26 mouse cellular contexts compared by ENCODE assay signal in the genomic region with DNA sequence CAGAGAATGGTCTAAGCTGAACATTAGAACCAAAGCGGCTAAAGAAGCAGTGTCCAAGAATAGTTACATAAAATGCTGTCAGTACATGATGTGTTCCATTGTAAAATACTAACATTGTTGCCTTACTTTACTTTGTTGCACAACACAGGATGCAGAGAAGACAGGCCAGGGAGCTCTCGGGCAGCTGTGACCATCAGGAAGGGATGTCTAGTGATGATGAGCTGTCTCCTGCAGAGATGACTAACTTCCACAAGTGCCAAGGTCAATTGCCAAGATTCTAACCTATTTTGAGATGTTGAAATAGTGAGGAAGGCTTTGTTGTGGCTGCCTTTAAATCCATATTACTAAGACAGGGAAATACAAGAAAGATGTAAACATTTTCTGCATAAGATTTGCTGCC. TPM values are rescaled to one million over a fixed set of nuclear protein-coding genes. Genes with fewer than 3 reads are reported as not detected.
DNase-seq lines count a peak whose midpoint lies in the region.
"Had no signal": no experiment of that assay in that cellular context is flagged by ENCODE, and none has a peak within 500 bp of the region (broad histone marks: within the 10 kb centered on the region; RNA-seq: fewer than 3 reads in every experiment).

No protein-coding gene starts in this region.

- no peak overlapping the region for H3K4me3 ChIP-seq in forebrain, embryonic 10.5 days
- H3K4me3 ChIP-seq: erythroblast, embryonic 14.5 days; forebrain, embryonic 13.5 days; heart, embryonic 12.5 days; limb, embryonic 13.5 days; lung, embryonic 15.5 days; megakaryocyte, embryonic 14.5 days; midbrain, embryonic 12.5 days; neural tube, embryonic 13.5 days; stomach, embryonic 15.5 days had no signal

- H3K36me3 ChIP-seq in forebrain, embryonic 10.5 days (replicated peaks): peaks cover 100% of the 10 kb centered on the region

- H3K4me1 ChIP-seq in forebrain, embryonic 10.5 days: no peaks in the 10 kb centered on the region
- H3K4me1 ChIP-seq: forebrain, embryonic 13.5 days; heart, embryonic 12.5 days; limb, embryonic 13.5 days; lung, embryonic 15.5 days; midbrain, embryonic 12.5 days; neural tube, embryonic 13.5 days; stomach, embryonic 15.5 days had no signal

- DNase-seq in 3T3-L1 (ENCODE audit: low read depth, low spot score) (peak; percentile 62), 416B (ENCODE audit: low read depth) (peak; percentile 89)
- DNase-seq in adrenal gland, postnatal 10 days: peak; percentile 20
- DNase-seq in gonadal fat pad, adult 2 months (ENCODE audit: low read depth): peak; percentile 30
- no peak for DNase-seq in forebrain, embryonic 10.5 days (ENCODE audit: extremely low spot score, low spot score)
- no peak for DNase-seq in kidney, postnatal 36 days
- no peak for DNase-seq in cerebellum, adult 11-12 months
- DNase-seq: cerebellum, adult 2 months; cerebellum, postnatal 14 days; gastrocnemius, postnatal 14 days; heart, adult 18-20 months; heart, postnatal 4 days; kidney, adult 9 months; kidney, postnatal 14 days; lung, postnatal 36 days; thymus, postnatal 25 days had no signal

- no peak overlapping the region for H3K27ac ChIP-seq in forebrain, embryonic 10.5 days
- H3K27ac ChIP-seq: forebrain, embryonic 13.5 days; hindbrain, embryonic 14.5 days; limb, embryonic 13.5 days; lung, embryonic 15.5 days; midbrain, embryonic 12.5 days; neural tube, embryonic 13.5 days; stomach, embryonic 15.5 days had no signal

- H3K9me3 ChIP-seq in forebrain, embryonic 10.5 days: no peaks in the 10 kb centered on the region
- H3K9me3 ChIP-seq: forebrain, embryonic 13.5 days; heart, embryonic 12.5 days; limb, embryonic 13.5 days; lung, embryonic 15.5 days; megakaryocyte, embryonic 14.5 days; midbrain, embryonic 12.5 days; neural tube, embryonic 13.5 days; stomach, embryonic 15.5 days had no signal

- H3K27me3 ChIP-seq in forebrain, embryonic 10.5 days (ENCODE audit: poor library complexity, severe bottlenecking): no peaks in the 10 kb centered on the region
- H3K27me3 ChIP-seq: forebrain, embryonic 13.5 days; heart, embryonic 12.5 days; limb, embryonic 13.5 days; lung, embryonic 15.5 days; megakaryocyte, embryonic 14.5 days; midbrain, embryonic 12.5 days; neural tube, embryonic 13.5 days; stomach, embryonic 15.5 days had no signal

- WGBS in forebrain, embryonic 10.5 days: 93% methylated on average over 2 of the region's 2 CpGs

RNA-seq across cellular contexts. Expression of gene Gcfc2, which starts 19.8 kb away (rescaled TPM):
- 10 to 100 TPM in 1 of 2 experiments, 1 to 10 TPM in 1; 6.8 to 15.6 TPM for total RNA-seq in adrenal gland, postnatal 10 days (2021)
- 3.5 and 4.6 TPM in 2 replicates for polyA plus RNA-seq in gonadal fat pad, adult 2 months (2012; rRNA removed)
- polyA plus RNA-seq in forebrain, embryonic 10.5 days (2016; fragmentation: Nextera tagmentation; extraction: Ambion mirVana): 11.5 and 14.0 TPM in 2 replicates

RNA-seq across cellular contexts. Expression of gene Mrpl19, which starts 22.5 kb away (rescaled TPM):
- total RNA-seq in adrenal gland, postnatal 10 days (2021): 10 to 100 TPM; 41.1 to 58.2 TPM
- 3.2 and 3.3 TPM in 2 replicates for polyA plus RNA-seq in gonadal fat pad, adult 2 months (2012; rRNA removed)
- polyA plus RNA-seq in forebrain, embryonic 10.5 days (2016; fragmentation: Nextera tagmentation; extraction: Ambion mirVana): 65.8 and 68.6 TPM in 2 replicates

Comparison
In these comparisons a context has a peak if more than half of its experiments do, and no peak if none do; other contexts are left out.
1. DNase-seq: peak in 3T3-L1 (single experiment), 416B (single experiment), adrenal gland, postnatal 10 days (single experiment) and gonadal fat pad, adult 2 months (single experiment); none in forebrain, embryonic 10.5 days (single experiment), kidney, postnatal 36 days (0 of 2) and cerebellum, adult 11-12 months (single experiment).
2. RNA of gene Mrpl19, which starts 22.5 kb away (polyA plus RNA-seq): 65.8 to 68.6 TPM in forebrain, embryonic 10.5 days; 3.2 to 3.3 TPM in gonadal fat pad, adult 2 months; every median in the first group is over 10 times any median in the second.